Mouse (Mus musculus): ENCODE measurements around the gene Ostn.

Ostn gene

DNA sequence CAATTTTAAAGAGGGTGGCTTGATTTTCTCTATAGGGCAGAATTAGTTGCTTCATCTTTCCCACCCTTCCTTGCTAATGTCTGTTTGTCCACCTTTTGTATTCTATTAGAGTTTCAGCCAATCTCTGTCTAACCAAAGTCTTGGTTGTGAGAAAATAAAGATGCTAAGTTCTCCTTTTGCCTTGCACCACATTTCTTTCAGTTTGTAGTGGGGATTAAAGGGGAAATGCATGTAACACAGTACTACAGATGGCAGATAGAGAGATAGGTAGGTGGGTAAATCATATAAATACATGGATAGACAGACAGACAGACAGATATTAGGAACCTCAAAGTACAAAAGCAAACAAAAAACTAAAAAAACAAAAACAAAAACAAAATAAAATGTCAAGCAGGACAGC, 69.3 kb downstream of the Ostn start:
- H3K4me1 ChIP-seq (replicated peaks; ENCODE audit: low read depth, low read length): no peaks in the 10 kb centered on the region
- no peak for TF ChIP-seq NANOG (IDR thresholded peaks at IDR 0.05; ENCODE audit: borderline replicate concordance, low read length)
- no peak for TF ChIP-seq CTCF (conservative IDR thresholded peaks at IDR 0.05; ENCODE audit: low read length)
- no peak for TF ChIP-seq POU5F1 (IDR thresholded peaks at IDR 0.05; ENCODE audit: borderline replicate concordance, low read length)
- no peaks in the 10 kb centered on the region for H3K36me3 ChIP-seq (ENCODE audit: insufficient read depth, low read length)
- H3K9me3 ChIP-seq (ENCODE audit: low read length): no peaks in the 10 kb centered on the region
- no peak overlapping the region for H3K4me3 ChIP-seq (replicated peaks; ENCODE audit: low read length)
- H3K27me3 ChIP-seq (ENCODE audit: insufficient read depth, low read length): no peaks in the 10 kb centered on the region

DNA sequence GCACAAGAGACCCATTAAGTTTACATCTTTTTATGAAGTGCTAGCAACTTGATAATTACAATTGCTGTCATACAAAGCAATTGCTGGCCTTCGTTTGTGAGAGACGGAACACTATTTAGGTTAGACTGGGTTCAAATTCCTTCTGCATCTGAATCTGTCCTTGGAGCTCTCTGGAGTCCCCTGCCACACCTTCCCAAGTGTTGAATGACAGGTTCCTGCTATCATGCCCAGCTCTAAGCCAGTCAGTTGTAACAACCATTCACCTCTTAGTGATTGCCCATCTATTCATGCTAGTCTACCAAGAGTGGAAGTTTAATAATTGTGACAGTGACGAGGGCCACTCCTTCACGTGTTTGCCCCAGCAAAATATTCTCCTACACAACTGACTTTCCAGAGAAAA, 74.9 kb downstream of the Ostn start:
- Histone ChIP-seq H3K9me3 (ENCODE audit: low read length) (no peaks in the 10 kb centered on the region), H3K27me3 (ENCODE audit: insufficient read depth, low read length) (peaks cover 6% of the 10 kb centered on the region; the same call in 1 of the 2 replicates), H3K4me3 (replicated peaks; ENCODE audit: low read length) (no peak overlapping the region), H3K4me1 (replicated peaks; ENCODE audit: low read depth, low read length) (no peaks in the 10 kb centered on the region), H3K36me3 (ENCODE audit: insufficient read depth, low read length) (no peaks in the 10 kb centered on the region)
- TF ChIP-seq NANOG (IDR thresholded peaks at IDR 0.05; ENCODE audit: borderline replicate concordance, low read length) (no peak), POU5F1 (IDR thresholded peaks at IDR 0.05; ENCODE audit: borderline replicate concordance, low read length) (no peak), CTCF (conservative IDR thresholded peaks at IDR 0.05; ENCODE audit: low read length) (no peak)

DNA sequence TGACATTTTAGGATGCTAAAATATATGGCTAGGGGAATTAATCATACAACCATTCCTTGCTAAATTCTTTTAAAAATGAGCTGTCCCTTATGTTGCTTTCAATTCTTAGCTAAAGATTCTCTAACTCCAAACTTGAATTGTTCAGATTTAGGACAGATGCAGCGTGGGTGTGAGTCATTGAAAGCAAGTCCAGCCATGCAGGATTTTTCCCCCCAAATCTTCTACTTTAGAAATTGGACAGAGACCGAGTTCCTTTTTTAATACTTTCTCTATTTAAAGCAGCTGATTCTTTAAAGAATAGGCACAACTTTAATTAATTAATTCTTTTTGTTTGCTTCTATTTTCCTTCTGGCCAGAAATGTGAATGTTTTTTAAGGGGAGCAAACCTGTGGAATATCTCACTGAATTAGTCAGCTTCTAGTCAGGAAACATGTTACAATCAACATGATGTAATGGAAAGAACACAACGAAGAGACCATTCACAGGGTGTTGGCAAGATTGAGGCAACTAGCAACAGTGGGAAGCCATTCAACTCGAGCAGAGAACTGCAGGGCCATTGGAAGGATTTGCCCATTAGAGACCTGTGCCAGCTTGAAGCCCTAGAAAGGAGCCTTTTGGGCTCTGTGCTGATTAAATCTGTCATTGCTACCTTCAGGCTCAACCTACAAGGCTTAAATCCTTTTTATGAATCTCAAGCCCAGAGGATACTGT, 77.8 kb downstream of the Ostn start:
- Histone ChIP-seq H3K4me1 (replicated peaks; ENCODE audit: low read depth, low read length) (peaks cover 14% of the 10 kb centered on the region), H3K36me3 (ENCODE audit: insufficient read depth, low read length) (no peaks in the 10 kb centered on the region), H3K9me3 (ENCODE audit: low read length) (no peaks in the 10 kb centered on the region), H3K4me3 (replicated peaks; ENCODE audit: low read length) (no peak overlapping the region), H3K27me3 (ENCODE audit: insufficient read depth, low read length) (peaks cover 6% of the 10 kb centered on the region; the same call in 1 of the 2 replicates)
- TF ChIP-seq CTCF (conservative IDR thresholded peaks at IDR 0.05; ENCODE audit: low read length) (no peak), NANOG (IDR thresholded peaks at IDR 0.05; ENCODE audit: borderline replicate concordance, low read length) (no peak), POU5F1 (IDR thresholded peaks at IDR 0.05; ENCODE audit: borderline replicate concordance, low read length) (no peak)

DNA sequence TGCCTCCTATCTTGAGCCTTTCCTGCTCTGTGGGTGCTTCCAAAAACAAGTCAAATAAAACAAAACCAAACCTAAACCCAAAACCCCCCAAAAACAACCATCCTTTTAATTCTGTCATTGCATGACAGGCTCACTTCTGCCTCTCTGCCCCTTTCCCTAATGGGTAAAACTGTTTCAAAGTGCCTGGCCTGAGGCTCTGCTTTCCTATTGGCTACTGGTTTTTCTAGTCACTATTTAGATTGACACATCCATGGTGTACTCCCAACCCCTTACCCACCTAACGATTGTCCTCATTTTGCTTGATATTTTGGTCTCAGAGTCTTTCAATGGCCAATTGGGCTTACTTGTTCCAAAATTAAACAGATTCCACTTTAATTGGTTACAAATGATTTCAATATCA, 78.4 kb downstream of the Ostn start:
- Histone ChIP-seq H3K27me3 (ENCODE audit: insufficient read depth, low read length) (peaks cover 6% of the 10 kb centered on the region; the same call in 1 of the 2 replicates), H3K4me3 (replicated peaks; ENCODE audit: low read length) (no peak overlapping the region), H3K9me3 (ENCODE audit: low read length) (no peaks in the 10 kb centered on the region), H3K4me1 (replicated peaks; ENCODE audit: low read depth, low read length) (peaks cover 18% of the 10 kb centered on the region), H3K36me3 (ENCODE audit: insufficient read depth, low read length) (no peaks in the 10 kb centered on the region)
- TF ChIP-seq NANOG (IDR thresholded peaks at IDR 0.05; ENCODE audit: borderline replicate concordance, low read length) (no peak), POU5F1 (IDR thresholded peaks at IDR 0.05; ENCODE audit: borderline replicate concordance, low read length) (no peak), CTCF (conservative IDR thresholded peaks at IDR 0.05; ENCODE audit: low read length) (no peak)

DNA sequence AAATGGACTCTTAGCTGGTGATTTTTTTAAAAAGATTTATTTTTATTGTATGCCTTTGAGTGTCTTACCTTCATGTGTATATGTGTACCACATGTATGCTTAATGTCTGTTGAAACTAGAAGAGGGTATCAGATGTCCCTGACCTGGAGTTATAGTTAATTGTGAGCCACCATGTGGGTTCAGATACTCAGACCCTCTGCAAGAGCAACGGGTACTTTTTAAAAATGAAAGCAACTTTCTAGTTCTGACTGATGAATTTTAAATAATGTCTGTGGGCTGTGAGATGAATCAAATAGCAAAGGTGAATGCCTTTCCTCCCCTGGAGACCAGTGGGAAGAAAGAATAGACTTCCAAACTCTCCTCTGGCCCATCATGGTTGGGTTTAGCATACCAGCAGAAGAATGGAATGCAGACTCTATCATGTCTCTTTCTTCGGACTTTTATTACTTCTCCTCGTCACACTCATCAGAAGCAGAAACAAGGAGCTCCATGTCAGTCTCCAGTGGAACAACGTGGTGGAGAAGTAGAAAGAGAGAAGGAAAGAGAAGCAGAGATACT, 79.6 kb downstream of the Ostn start:
- H3K36me3 ChIP-seq (ENCODE audit: insufficient read depth, low read length): no peaks in the 10 kb centered on the region
- H3K9me3 ChIP-seq (ENCODE audit: low read length): no peaks in the 10 kb centered on the region
- H3K27me3 ChIP-seq (ENCODE audit: insufficient read depth, low read length): peaks cover 6% of the 10 kb centered on the region; the same call in 1 of the 2 replicates
- H3K4me3 ChIP-seq (replicated peaks; ENCODE audit: low read length): no peak overlapping the region
- no peak for TF ChIP-seq NANOG (IDR thresholded peaks at IDR 0.05; ENCODE audit: borderline replicate concordance, low read length)
- peaks cover 18% of the 10 kb centered on the region for H3K4me1 ChIP-seq (replicated peaks; ENCODE audit: low read depth, low read length)

DNA sequence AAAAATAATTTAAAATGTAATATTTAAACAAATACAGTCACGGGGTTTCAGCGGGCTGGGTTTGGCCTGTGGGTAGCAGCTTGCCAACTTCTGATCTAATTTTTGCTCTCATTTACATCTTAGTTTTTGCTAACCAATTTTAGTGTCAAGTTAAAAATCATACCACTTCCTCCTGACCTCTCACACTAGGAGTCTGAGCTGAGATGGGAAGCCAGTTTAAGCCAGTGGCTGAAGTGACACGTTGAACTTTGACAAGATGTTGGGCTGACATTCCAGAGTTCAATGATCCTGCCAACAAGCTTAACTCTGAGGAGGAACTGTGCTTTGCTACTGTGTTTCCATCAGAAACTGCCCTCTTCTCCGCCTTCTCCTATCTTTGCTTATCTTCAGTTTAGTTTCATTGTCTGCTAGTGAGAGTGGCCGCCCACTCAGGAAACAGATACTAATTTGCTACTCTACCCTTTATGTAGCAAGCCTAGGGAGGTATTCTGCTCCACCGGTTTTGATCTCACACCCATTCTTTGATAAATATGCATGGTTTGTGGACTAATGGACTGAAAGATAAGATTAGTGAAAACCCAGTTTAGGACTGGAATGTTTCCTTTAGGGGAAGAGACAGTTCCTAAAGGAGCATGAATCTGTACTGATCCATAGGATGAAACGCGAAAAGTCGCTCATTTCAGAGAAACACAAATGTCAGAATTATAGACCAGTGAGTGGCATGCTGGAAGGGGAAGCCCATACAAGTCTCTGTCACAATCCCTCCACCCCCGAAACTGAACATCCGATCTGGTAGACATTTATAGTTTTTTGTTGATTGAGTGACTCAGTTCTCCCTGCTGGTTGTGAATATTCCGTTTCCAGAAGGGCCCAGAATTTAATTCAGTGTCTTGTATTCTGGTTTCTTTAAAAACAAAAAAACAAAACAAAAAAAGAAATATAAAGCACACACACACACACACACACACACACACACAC, 80.6 kb downstream of the Ostn start:
- Histone ChIP-seq H3K4me1 (replicated peaks; ENCODE audit: low read depth, low read length) (peaks cover 18% of the 10 kb centered on the region), H3K4me3 (replicated peaks; ENCODE audit: low read length) (peak overlapping the region; percentile 85), H3K27me3 (ENCODE audit: insufficient read depth, low read length) (peaks cover 6% of the 10 kb centered on the region; the same call in 1 of the 2 replicates), H3K9me3 (ENCODE audit: low read length) (no peaks in the 10 kb centered on the region), H3K36me3 (ENCODE audit: insufficient read depth, low read length) (no peaks in the 10 kb centered on the region)
- TF ChIP-seq NANOG (IDR thresholded peaks at IDR 0.05; ENCODE audit: borderline replicate concordance, low read length) (no peak), POU5F1 (IDR thresholded peaks at IDR 0.05; ENCODE audit: borderline replicate concordance, low read length) (no peak)

DNA sequence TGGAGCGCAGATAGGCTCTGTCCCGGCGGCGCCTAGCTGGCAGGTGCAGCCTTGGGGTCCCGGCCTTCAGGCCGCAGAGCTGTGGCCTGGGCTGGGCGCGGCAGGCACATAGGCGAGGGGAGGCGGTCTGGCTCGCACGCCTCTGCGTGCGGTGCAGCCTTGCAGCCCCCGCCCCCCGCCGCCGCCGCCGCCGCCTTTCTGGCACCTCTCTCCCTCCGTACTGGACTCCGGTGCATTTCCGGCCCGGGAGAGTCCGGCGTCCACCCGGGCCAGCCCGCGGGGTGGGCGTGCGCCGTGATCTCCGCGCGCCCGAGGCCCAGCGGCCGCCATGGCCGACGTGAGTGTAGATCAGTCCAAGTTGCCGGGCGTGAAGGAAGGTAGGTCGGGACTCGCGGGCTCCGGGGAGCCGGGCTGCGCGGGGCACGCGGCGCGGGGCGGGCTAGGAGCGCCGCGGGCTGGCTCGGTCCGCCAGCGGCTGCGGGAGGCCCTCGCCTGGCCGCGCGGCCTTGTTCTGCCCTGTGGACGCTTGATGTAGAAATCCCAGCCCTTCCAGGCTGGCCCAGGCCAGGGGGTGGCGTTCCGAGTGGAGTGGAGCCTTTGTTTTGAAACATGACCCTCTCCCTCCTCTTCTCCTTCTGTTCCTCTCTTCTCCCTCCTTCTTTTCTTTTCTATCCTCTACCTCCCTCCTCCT, 81.6 kb downstream of the Ostn start, which contains the start of gene Ccdc50:
Gene Ccdc50 (plus strand): TSS at position 109 of the 691 bp plus-strand sequence.
- no peaks in the 10 kb centered on the region for H3K9me3 ChIP-seq (ENCODE audit: low read length)
- TF ChIP-seq CTCF (conservative IDR thresholded peaks at IDR 0.05; ENCODE audit: low read length) (no peak), NANOG (IDR thresholded peaks at IDR 0.05; ENCODE audit: borderline replicate concordance, low read length) (no peak), POU5F1 (IDR thresholded peaks at IDR 0.05; ENCODE audit: borderline replicate concordance, low read length) (no peak)
- peaks cover 6% of the 10 kb centered on the region; the same call in 1 of the 2 replicates for H3K27me3 ChIP-seq (ENCODE audit: insufficient read depth, low read length)
- H3K4me1 ChIP-seq (replicated peaks; ENCODE audit: low read depth, low read length): peaks cover 18% of the 10 kb centered on the region
- H3K4me3 ChIP-seq (replicated peaks; ENCODE audit: low read length): peak within 1 kb of the TSS; percentile 85
- H3K36me3 ChIP-seq (ENCODE audit: insufficient read depth, low read length): no peaks in the 10 kb centered on the region

Measured in E14TG2a.4 (cell line).